Mouse (Mus musculus) urinary bladder, adult 2 months (tissue): ENCODE data around the gene Cxcr5. TPM values are rescaled to one million over a fixed set of nuclear protein-coding genes. Genes with fewer than 3 reads are reported as not detected.

Experiments used
- DNase-seq: peaks from one replicate; pipeline ENCODE4 v3.0.0; 2022; ENCODE audit warnings: low spot score
- polyA plus RNA-seq: library from polyadenylated mRNA; depleted of rRNA; stranded (reverse); fragments of >200 nt; gene quantifications from 2 replicates; pipeline ENCODE4 v1.2.3, GENCODE M21; 2012

The Cxcr5 gene
- polyA plus RNA-seq, 1 experiment = 0.11 TPM

- peak; percentile 80 for DNase-seq
Observed at GRCm38 (mm10) chr9:44509487-44510354, 52.0 kb downstream of the Cxcr5 start.

GRCm38 (mm10) chr9:44508721-44509486 is 52.8 kb downstream of the Cxcr5 start:
- no peak for DNase-seq

- no peak for DNase-seq
Observed at GRCm38 (mm10) chr9:44508124-44508619, 53.5 kb downstream of the Cxcr5 start.

- no peak for DNase-seq
Observed at GRCm38 (mm10) chr9:44507345-44507744, 54.3 kb downstream of the Cxcr5 start.

- no peak for DNase-seq
Observed at GRCm38 (mm10) chr9:44506566-44506965, 55.1 kb downstream of the Cxcr5 start.

GRCm38 (mm10) chr9:44505824-44506467 is 55.7 kb downstream of the Cxcr5 start:
- DNase-seq = no peak

GRCm38 (mm10) chr9:44504893-44505823 is 56.5 kb downstream of the Cxcr5 start:
- DNase-seq = no peak

- peak; percentile 67 for DNase-seq
Observed at GRCm38 (mm10) chr9:44502006-44502405, 59.7 kb downstream of the Cxcr5 start.

GRCm38 (mm10) chr9:44501206-44501879 is 60.3 kb downstream of the Cxcr5 start:
- DNase-seq = peak; percentile 40

- peak; percentile 19 for DNase-seq
Observed at GRCm38 (mm10) chr9:44500638-44501175, 61.0 kb downstream of the Cxcr5 start.

GRCm38 (mm10) chr9:44500163-44500533 is 61.5 kb downstream of the Cxcr5 start:
- no peak for DNase-seq

- peak; percentile 50 for DNase-seq
Observed at GRCm38 (mm10) chr9:44499356-44500162, 62.1 kb downstream of the Cxcr5 start.

GRCm38 (mm10) chr9:44498421-44499355 is 63.0 kb downstream of the Cxcr5 start:
- DNase-seq = peak; percentile 72

- peak; percentile 33 for DNase-seq
Observed at GRCm38 (mm10) chr9:44497624-44498377, 63.9 kb downstream of the Cxcr5 start.

- no peak for DNase-seq
Observed at GRCm38 (mm10) chr9:44496803-44497461, 64.7 kb downstream of the Cxcr5 start.

GRCm38 (mm10) chr9:44495810-44496344 is 65.8 kb downstream of the Cxcr5 start:
- DNase-seq = no peak
